Mouse (Mus musculus) stomach, postnatal 0 days (tissue): ENCODE data around the gene Ick. TPM values are rescaled to one million over a fixed set of nuclear protein-coding genes. Genes with fewer than 3 reads are reported as not detected.

ENCODE experiments used
- ATAC-seq: fragments of 200-750 bp; cut with Nextera tagmentation; 2 replicates; pipeline ENCODE4 v1.8.0; 2017; ENCODE audit not compliant: low FRiP score, low TSS enrichment
- DNase-seq: peaks from one replicate; pipeline ENCODE4 v3.0.0-alpha.2; 2016; ENCODE audit warnings: low spot score
- H3K27ac ChIP-seq: fragments of 300-500 bp; sonication (generic); replicated peaks from 2 replicates; pipeline ENCODE4 v1.5.1; 2014; ENCODE audit warnings: mild to moderate bottlenecking, control low read depth
- H3K27me3 ChIP-seq: fragments of 300-500 bp; sonication (generic); 2 replicates; pipeline ENCODE4 v1.6.1; 2014; ENCODE audit warnings: low read length; ENCODE audit not compliant: control insufficient read depth, insufficient read depth
- H3K36me3 ChIP-seq: fragments of 300-500 bp; sonication (generic); 2 replicates; pipeline ENCODE4 v1.6.1; 2014; ENCODE audit warnings: low read length, mixed read lengths; ENCODE audit not compliant: control insufficient read depth, insufficient read depth
- H3K4me1 ChIP-seq: fragments of 300-500 bp; sonication (generic); replicated peaks from 2 replicates; pipeline ENCODE4 v1.6.1; 2014; ENCODE audit warnings: antibody characterized with exemption; ENCODE audit not compliant: control insufficient read depth, insufficient read depth
- H3K4me2 ChIP-seq: fragments of 300-500 bp; sonication (generic); replicated peaks from 2 replicates; pipeline ENCODE4 v1.6.1; 2014; ENCODE audit warnings: low read depth, mild to moderate bottlenecking, control low read depth, moderate library complexity
- H3K4me3 ChIP-seq: fragments of 300-500 bp; sonication (generic); 2 replicates; pipeline ENCODE4 v1.5.1; 2014; ENCODE audit warnings: low read depth, low read length, control low read depth
- H3K9ac ChIP-seq: fragments of 300-500 bp; sonication (generic); 2 replicates; pipeline ENCODE4 v1.6.1; 2014; ENCODE audit warnings: mild to moderate bottlenecking, low read length, control low read depth, mixed read lengths
- H3K9me3 ChIP-seq: fragments of 300-500 bp; sonication (generic); 2 replicates; pipeline ENCODE4 v1.6.1; 2016; ENCODE audit warnings: low read length; ENCODE audit not compliant: control insufficient read depth
- CTCF ChIP-seq: IDR thresholded peaks from 2 replicates; pipeline ENCODE4 v1.5.1; 2016; ENCODE audit warnings: antibody characterized with exemption, low read depth, mild to moderate bottlenecking, moderate library complexity
- EP300 ChIP-seq: optimal IDR thresholded peaks from 2 replicates; pipeline ENCODE3; 2016; ENCODE audit warnings: antibody characterized with exemption
- WGBS: fragments of 180-500 bp; shearing (Covaris S2); extraction: QIAGEN DNeasy Blood & Tissue Kit; methylation state at CpG from one replicate; pipeline ENCODE4 v1.1.7; 2014; 5-methylcytosine and 5-hydroxymethylcytosine counted together
- polyA plus RNA-seq: library from polyadenylated mRNA; unstranded; fragments of >200 nt; fragmentation: Nextera tagmentation; extraction: Ambion mirVana; gene quantifications from 2 replicates; pipeline ENCODE4 v1.2.1, GENCODE M21; 2015

The Ick gene
- polyA plus RNA-seq, 1 experiment from 2014 or later: 28.5 TPM

- no peak overlapping the region for H3K9ac ChIP-seq
- no peak overlapping the region for H3K4me3 ChIP-seq
- no peak overlapping the region for H3K4me2 ChIP-seq
- TF ChIP-seq EP300: no peak
- peak; percentile 49 for TF ChIP-seq CTCF
- ATAC-seq (no peak), DNase-seq (no peak)
- H3K27ac ChIP-seq: no peak overlapping the region
- H3K36me3 ChIP-seq: peaks cover 33% of the 10 kb centered on the region
- no peaks in the 10 kb centered on the region for H3K9me3 ChIP-seq
- H3K4me1 ChIP-seq: no peaks in the 10 kb centered on the region
- 88% methylated on average over 5 of the region's 6 CpGs for WGBS
- H3K27me3 ChIP-seq: no peaks in the 10 kb centered on the region
These were observed 12.6 kb upstream of the Ick start for GRCm38 (mm10) chr9:78096376-78096775.

DNA sequence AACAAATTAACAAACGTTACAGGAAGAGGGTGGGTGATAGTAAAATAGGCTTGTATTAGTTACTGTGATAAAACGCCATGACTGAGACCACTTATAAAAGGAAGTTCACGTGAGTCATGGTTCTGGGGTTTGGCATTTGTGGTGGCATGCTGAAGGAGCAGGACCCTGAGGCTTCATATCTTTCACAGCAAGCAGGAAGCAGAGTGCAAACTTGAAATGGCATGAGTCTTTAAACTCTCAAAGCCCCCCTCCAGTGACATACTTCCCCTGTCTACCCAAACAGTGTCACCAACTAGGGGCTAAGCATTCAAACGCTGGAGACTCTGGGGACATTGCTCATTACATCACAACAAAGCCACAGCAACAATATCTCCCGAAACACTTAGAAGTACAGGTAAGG, 8.0 kb upstream of the Ick start:
- Histone ChIP-seq H3K9me3 (no peaks in the 10 kb centered on the region), H3K27me3 (no peaks in the 10 kb centered on the region), H3K4me2 (no peak overlapping the region), H3K36me3 (peaks cover 20% of the 10 kb centered on the region), H3K9ac (no peak overlapping the region), H3K27ac (no peak overlapping the region), H3K4me3 (no peak overlapping the region), H3K4me1 (no peaks in the 10 kb centered on the region)
- ATAC-seq (no peak), DNase-seq (no peak)
- TF ChIP-seq CTCF (no peak), EP300 (no peak)
- WGBS: 81% methylated on average over 5 of the region's 5 CpGs

- DNase-seq (no peak), ATAC-seq (no peak)
- Histone ChIP-seq H3K4me3 (no peak overlapping the region), H3K9me3 (no peaks in the 10 kb centered on the region), H3K27me3 (no peaks in the 10 kb centered on the region), H3K4me1 (no peaks in the 10 kb centered on the region), H3K9ac (no peak overlapping the region), H3K36me3 (peaks cover 18% of the 10 kb centered on the region), H3K4me2 (no peak overlapping the region), H3K27ac (no peak overlapping the region)
- 62% methylated on average over 4 of the region's 4 CpGs for WGBS
- TF ChIP-seq CTCF (no peak), EP300 (no peak)
These were observed 7.6 kb upstream of the Ick start for GRCm38 (mm10) chr9:78101431-78101830.

DNA sequence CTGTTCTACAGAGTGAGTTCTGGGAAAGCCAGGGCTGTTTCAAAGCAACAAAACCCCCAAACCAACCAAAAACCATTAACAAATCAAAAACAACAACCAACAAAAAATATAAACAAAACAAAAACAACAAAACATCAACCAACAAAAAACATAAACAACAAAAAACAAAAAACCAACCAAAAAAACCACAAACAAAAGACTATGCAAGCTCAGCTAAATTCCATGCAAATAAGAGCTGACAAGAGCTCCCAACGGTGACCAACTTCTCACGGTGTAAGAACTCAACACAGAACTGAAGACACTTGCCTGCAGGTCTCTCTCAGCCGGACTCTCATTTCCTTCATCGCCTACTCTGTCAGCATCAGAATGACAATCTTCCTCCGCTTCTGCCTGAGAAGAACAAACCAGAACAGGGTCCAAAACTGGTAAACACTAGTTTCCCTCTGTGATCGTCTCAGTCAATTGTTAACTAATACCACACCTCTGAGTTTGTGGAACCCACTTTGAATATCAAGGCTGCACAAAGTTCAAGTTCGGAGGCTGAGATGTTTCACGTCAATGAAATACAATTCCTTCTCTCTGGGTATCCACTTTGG, 4.9 kb upstream of the Ick start:
- Histone ChIP-seq H3K4me2 (no peak overlapping the region), H3K4me3 (no peak overlapping the region), H3K9ac (no peak overlapping the region), H3K27ac (no peak overlapping the region), H3K27me3 (no peaks in the 10 kb centered on the region), H3K9me3 (no peaks in the 10 kb centered on the region), H3K36me3 (peaks cover 3% of the 10 kb centered on the region; the same call in 1 of the 2 replicates), H3K4me1 (no peaks in the 10 kb centered on the region)
- TF ChIP-seq EP300 (no peak), CTCF (no peak)
- no peak for DNase-seq
- WGBS: 84% methylated on average over 8 of the region's 8 CpGs
- no peak for ATAC-seq

DNA sequence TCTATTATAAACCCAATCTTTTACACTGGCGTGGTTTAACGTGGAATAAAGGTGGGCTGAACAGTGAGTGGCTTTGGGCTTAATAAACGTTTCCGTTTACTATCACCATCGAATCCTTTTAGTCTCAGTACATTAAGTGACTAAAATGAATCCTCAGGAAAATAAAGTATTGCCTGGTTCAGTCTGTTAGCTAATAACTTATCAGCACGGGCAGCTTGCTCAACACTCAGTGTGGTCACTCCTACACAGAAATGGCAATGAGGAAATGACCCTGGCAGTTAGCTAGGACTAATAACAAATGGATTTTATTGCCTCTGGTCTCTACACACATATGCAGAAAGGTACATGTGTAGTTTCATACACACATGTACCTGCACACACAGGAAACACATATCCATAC, 4.0 kb upstream of the Ick start:
- Histone ChIP-seq H3K4me2 (no peak overlapping the region), H3K9me3 (no peaks in the 10 kb centered on the region), H3K4me1 (no peaks in the 10 kb centered on the region), H3K36me3 (peaks cover 3% of the 10 kb centered on the region; the same call in 1 of the 2 replicates), H3K4me3 (no peak overlapping the region), H3K27me3 (no peaks in the 10 kb centered on the region), H3K9ac (no peak overlapping the region), H3K27ac (no peak overlapping the region)
- no peak for TF ChIP-seq EP300
- ATAC-seq (no peak), DNase-seq (no peak)
- WGBS: 67% methylated on average over 6 of the region's 6 CpGs

- TF ChIP-seq EP300 (no peak), CTCF (no peak)
- ATAC-seq (no peak), DNase-seq (no peak)
- 58% methylated on average over 6 of the region's 6 CpGs for WGBS
- Histone ChIP-seq H3K9me3 (no peaks in the 10 kb centered on the region), H3K27ac (0 out of 2 replicates have a peak overlapping the region, but pooled peaks have one; percentile 25), H3K4me2 (no peak overlapping the region), H3K27me3 (no peaks in the 10 kb centered on the region), H3K36me3 (peaks cover 3% of the 10 kb centered on the region; the same call in 1 of the 2 replicates), H3K4me3 (no peak overlapping the region), H3K4me1 (no peaks in the 10 kb centered on the region), H3K9ac (no peak overlapping the region)
These were observed 3.5 kb upstream of the Ick start for GRCm38 (mm10) chr9:78105501-78105932.
